ENCODE assay signal across 8 mouse cellular contexts in the genomic region with DNA sequence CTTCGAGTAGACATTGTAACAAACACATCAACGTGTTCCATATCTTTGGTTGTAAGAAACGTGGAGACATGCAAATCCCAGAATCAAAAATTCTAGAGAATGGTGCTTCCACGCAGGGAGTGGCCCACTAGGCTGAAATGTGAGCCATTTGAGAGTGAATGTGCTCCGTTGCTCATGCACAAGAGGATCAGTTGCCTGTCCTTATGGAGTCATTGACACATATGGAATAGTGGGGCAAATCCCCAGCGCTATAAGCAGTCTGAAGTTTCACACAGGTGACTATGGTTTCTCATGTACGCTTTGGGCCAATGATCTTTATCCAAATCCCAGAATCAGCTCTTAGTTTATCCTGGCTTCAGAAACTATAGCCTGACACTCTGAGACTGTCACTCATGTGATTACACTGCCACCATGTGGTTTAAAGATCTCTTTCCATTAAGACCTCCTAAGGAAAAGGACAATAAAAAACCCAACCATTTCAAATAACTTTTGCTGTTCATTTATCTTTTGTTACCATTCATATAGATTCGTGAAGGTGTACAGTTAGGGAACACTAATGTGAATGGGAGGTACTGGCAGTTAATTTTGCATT.
DNase-seq lines count a peak whose midpoint lies in the region; ATAC-seq lines count a peak whose summit lies in the region.

No protein-coding gene starts in this region.

- DNase-seq in heart, postnatal 10 days = peak; percentile 12 to 26
- DNase-seq in heart, postnatal 14 days = no peak
- peak; percentile 12 for DNase-seq in neural tube, embryonic 11.5 days (ENCODE audit: low spot score)
- no peak for DNase-seq in neural tube, embryonic 10.5 days (ENCODE audit: extremely low spot score, low spot score)
- peak; percentile 89 for DNase-seq in hindbrain, embryonic 14.5 days (ENCODE audit: low spot score)
- DNase-seq in telencephalon, adult 2 months (ENCODE audit: low read depth, low spot score) = peak; percentile 42
- DNase-seq in gastrocnemius, postnatal 14 days = no peak

- H3K9me3 ChIP-seq in neural tube, embryonic 11.5 days (ENCODE audit: control insufficient read depth, low read length) = no peaks in the 10 kb centered on the region
- no peaks in the 10 kb centered on the region for H3K9me3 ChIP-seq in hindbrain, embryonic 14.5 days (ENCODE audit: control insufficient read depth, low read length)

- H3K4me2 ChIP-seq in neural tube, embryonic 11.5 days (ENCODE audit: low read depth) = no peak overlapping the region
- no peak overlapping the region for H3K4me2 ChIP-seq in hindbrain, embryonic 14.5 days (replicated peaks)

- no peak overlapping the region for H3K27ac ChIP-seq in neural tube, embryonic 11.5 days (ENCODE audit: low read depth, low read length)
- no peak overlapping the region for H3K27ac ChIP-seq in hindbrain, embryonic 14.5 days

- no peaks in the 10 kb centered on the region for H3K36me3 ChIP-seq in neural tube, embryonic 11.5 days (ENCODE audit: control insufficient read depth, insufficient read depth, low read length)
- H3K36me3 ChIP-seq in hindbrain, embryonic 14.5 days (replicated peaks; ENCODE audit: control insufficient read depth, insufficient read depth) = no peaks in the 10 kb centered on the region

- WGBS in neural tube, embryonic 11.5 days = 69% methylated on average over 8 of the region's 8 CpGs
- WGBS in hindbrain, embryonic 14.5 days = 61% methylated on average over 8 of the region's 8 CpGs

- ATAC-seq in neural tube, embryonic 11.5 days (ENCODE audit: insufficient read depth, low FRiP score, low TSS enrichment) = no peak
- peak; percentile 87 for ATAC-seq in hindbrain, embryonic 14.5 days (ENCODE audit: low FRiP score)
- no peak for ATAC-seq in megakaryocyte-erythroid progenitor cell, adult 5-6 weeks (replicated peaks; ENCODE audit: low FRiP score, low TSS enrichment, poor library complexity, severe bottlenecking)

- no peaks in the 10 kb centered on the region for H3K4me1 ChIP-seq in neural tube, embryonic 11.5 days (ENCODE audit: control insufficient read depth, insufficient read depth, low read length)
- no peaks in the 10 kb centered on the region for H3K4me1 ChIP-seq in hindbrain, embryonic 14.5 days (replicated peaks; ENCODE audit: control insufficient read depth, insufficient read depth, low read length)

- no peak overlapping the region for H3K9ac ChIP-seq in neural tube, embryonic 11.5 days (ENCODE audit: low read length)
- no peak overlapping the region for H3K9ac ChIP-seq in hindbrain, embryonic 14.5 days

- no peak overlapping the region for H3K4me3 ChIP-seq in neural tube, embryonic 11.5 days (ENCODE audit: low read depth, low read length)
- H3K4me3 ChIP-seq in hindbrain, embryonic 14.5 days (replicated peaks; ENCODE audit: low read length) = no peak overlapping the region

- no peaks in the 10 kb centered on the region for H3K27me3 ChIP-seq in neural tube, embryonic 11.5 days (ENCODE audit: control insufficient read depth, insufficient read depth, low read length)
- H3K27me3 ChIP-seq in hindbrain, embryonic 14.5 days (ENCODE audit: control insufficient read depth, insufficient read depth, low read length) = no peaks in the 10 kb centered on the region

- intact Hi-C loops in heart, postnatal 10 days (cut with DNase I) = loop anchor here (2.0 kb wide), 3 partner anchors 14 to 690 kb away; no protein-coding TSS in a partner anchor
- intact Hi-C loops in heart, postnatal 14 days (cut with DNase I) = loop anchor here (2.0 kb wide), 1 partner anchor 690 kb away; no protein-coding TSS in a partner anchor
- intact Hi-C loops in gastrocnemius, postnatal 14 days (cut with DNase I; ENCODE audit: low total_unique reads) = no loop called here

Comparison
In these comparisons a context has a peak if more than half of its experiments do, and no peak if none do; other contexts are left out.
1. DNase-seq: peak in heart, postnatal 10 days (2 of 2), neural tube, embryonic 11.5 days (single experiment), hindbrain, embryonic 14.5 days (single experiment) and telencephalon, adult 2 months (single experiment); none in heart, postnatal 14 days (0 of 2), neural tube, embryonic 10.5 days (single experiment) and gastrocnemius, postnatal 14 days (single experiment).